Mouse (Mus musculus) cerebellum, adult 8-10 months (tissue): ENCODE data around the gene Ebf3.
A peak's percentile ranks its signal among the peaks of the same experiment; 100 is the strongest.

ENCODE experiments used
- DNase-seq: peaks from one replicate; pipeline ENCODE4 v3.0.0; 2022

The Ebf3 gene

DNA sequence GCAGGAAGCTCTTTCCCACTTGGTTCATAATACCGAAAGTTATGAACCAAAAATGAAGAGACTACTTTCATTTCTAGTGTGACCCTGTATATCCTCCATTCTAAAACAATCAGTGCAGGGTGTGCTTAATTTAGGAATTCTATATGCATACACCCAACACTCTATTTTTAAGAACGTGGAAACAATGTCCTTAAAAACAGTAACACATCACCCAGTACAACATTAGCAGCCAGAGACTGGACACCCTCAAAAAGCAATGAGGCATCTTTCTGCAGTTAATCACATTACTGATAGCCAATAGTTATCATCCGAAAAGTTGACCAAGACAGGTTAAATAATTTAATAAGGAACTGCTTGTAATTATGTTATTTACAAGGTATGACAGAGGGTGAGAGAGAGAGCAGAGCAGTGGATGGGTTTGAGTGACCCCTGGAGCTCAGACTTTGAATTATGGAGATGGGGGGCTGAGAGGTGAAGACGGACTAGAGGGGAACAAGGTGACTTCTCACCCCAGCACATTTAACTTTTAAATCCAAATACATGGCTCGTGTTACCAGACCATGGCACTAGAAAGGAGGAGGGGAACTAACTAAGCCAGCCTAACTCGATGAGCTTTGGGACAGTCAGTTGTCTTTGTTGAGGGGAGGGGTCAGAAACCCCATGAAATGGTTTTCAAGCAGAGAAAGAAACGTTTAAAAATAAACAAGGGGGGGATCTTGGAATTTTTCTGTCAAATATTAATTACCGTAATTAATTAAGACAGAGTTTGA is 2.7 kb downstream of the Ebf3 start:
- peak; percentile 6 for DNase-seq

DNA sequence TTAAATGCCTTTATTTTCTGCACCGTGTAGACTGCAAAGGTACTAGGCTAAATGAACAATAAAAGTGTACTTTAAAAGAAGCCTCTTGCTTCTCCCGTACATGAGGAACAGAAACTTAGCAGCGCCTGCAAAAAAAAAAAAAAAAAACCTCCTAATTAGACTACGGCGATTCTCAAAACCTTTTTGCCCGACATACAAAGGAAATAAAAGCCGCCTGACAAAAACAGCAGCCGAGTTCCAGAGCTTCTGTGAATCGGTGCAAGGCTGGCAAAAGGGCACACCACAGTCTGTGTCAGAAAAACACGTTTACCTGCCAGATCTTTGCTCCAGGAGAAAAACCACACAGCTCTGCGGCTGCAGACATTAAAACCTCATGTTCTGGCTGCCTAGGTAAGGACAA is 3.4 kb downstream of the Ebf3 start:
- DNase-seq, result no peak

DNA sequence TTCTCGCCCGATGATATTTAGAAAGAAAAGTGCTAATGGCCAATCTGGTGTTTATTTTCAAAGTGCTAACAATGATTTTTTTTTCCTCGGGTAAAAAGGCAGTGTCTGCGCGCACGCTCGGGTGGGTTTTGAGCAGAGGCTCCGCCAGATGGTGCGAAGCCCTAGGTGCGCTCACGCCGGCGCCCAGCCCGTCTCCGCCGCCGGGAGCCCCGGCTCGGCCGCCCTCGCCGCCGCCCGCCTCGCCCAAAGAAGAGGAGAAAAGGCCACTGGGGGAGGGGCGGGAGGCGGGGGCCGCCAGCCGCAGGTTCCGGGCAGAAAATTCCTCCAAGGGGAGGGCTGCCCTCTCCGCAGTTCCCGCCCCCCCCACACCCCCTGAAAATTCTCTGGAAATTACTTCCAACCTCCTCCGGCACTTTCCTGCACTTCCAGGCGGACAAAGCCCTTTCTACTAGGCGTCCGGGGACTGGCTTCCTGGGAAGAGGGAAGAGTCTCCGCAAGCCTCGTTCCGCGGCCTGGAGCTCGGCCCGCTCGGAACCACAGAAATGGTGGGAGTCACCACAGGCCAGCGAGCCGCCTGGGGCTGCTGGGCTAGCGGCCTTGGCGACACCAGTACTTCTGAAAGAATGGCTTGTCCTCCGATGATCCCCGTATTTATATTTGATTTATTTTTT is 4.0 kb downstream of the Ebf3 start:
- DNase-seq, result no peak

DNA sequence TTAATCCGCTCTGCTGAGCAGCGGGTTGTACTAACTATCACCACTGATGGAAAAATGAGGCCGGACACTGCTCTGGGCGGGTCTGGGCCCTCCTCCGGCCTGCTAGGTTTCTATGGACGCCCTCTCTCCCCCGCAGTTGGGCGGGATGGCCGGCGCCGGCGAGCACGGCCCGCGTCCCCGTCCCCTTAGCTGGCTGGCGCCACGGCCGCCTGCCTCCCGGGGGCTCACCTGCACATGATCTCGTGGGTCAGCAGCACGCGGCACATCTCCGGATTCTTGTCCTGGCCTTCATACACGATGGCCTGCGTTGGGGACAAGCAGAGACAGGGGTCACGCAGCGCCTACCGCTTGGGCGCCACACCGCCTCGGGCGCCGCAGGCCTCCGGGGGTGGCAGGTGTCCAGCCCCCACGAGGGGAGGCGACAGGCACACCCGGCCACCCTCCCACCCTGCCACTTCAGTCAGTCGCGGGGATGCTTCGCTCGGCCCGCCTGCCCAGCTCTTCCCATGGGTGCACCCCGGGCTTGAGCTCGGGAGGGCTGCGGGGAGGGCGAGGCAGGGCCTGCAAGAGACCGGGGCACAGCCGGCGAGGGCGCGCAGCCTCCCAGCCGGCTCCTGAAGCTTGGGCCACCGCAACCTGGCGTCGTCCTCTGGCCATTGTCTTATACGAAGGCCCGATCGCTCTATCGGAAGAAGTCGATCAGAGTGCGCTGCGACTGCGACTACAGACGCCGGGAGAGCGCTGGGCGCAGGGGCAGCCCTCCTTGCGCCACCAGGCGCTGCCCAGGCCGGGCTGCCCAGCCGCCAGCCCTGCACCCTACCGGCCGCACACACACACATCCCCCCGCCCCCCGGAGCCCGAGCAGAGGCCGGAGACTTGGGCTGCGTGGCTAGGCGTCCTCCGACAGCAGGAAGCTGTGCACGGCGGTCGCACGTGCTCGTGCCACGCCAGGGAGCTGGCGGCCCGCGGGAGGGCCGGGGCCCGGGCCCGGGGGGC is 4.9 kb downstream of the Ebf3 start:
- peak; percentile 4 for DNase-seq

DNA sequence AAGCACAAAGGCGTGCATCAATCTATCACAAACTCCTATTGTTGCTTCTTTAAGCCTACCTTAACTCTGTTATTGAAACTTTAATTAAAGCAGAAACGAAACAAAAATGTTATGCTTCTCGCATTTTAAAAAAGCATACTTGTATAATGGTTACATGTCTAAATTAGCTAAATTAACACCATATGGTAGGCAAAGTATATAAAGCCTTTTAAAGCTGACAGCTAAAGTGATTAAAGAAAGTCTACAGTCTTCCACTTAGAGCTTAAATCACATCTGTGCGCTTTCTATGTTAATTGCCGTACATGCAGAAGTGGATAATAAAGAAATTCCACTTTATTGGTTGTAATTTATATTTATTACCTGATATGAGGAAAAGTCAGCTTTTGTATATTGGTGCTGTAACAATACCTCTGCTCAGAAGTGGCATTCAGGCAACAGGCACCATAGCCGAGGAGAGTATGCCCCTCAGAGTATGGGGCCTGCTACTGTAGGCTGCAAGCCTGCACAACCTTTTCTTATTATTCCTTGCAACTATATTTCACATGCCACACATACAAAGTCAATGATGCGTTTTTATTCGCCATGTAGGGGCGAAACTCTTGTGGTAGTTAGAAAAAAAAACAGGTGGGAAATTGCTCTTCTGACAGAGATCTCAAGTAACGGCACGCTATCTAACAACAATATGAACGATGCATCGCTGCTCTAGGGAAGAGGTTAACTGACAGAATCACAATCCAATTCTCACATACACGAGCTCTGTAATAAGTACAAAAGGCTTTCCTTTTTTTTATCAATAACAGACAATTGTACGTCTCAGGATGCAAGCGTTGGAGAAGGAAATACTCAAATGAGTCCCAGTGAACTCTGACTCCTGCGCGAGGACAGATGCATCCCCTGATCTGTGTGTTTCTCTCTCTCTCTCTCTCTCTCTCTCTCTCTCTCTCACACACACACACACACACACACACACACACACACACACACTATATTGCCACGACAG is 5.9 kb downstream of the Ebf3 start:
- DNase-seq, result no peak

DNA sequence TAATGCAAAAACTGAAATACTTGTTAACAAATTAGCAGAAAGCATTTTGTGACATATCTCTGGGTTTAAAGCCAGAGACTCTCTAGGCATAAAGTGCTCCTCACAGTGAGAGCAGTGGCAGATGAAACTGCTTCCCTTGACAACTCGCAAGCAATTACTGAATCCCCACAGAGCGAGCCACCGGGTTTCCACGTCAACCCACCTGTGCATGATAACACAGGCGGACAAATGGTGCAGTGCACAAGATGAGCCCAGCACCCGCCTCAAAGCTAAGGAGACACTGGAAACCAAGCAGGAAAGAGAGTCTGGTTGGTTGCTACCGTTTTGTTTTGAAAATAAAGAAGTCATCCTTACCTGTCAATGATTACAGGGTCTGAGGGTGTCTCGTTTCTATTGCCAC is 7.1 kb downstream of the Ebf3 start:
- DNase-seq, result no peak

DNA sequence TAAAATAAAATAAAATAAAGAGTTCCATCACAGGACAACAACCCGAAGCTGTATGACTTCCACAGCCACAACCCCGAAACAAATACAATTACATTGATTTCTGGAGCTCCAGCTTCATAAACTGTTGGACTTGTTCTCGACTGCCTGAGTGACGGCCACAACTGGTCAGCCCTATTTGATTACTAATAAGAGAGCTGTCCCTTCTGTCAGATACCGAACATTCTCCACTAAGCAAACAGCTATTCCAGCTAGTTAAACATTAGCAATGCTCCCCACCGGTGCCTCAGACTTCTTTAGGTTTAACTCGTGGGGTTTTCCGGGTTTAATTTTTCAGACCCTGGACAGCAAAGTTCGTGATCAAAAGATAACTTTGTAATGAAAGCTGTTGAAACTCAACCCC is 8.1 kb downstream of the Ebf3 start:
- DNase-seq, result no peak

DNA sequence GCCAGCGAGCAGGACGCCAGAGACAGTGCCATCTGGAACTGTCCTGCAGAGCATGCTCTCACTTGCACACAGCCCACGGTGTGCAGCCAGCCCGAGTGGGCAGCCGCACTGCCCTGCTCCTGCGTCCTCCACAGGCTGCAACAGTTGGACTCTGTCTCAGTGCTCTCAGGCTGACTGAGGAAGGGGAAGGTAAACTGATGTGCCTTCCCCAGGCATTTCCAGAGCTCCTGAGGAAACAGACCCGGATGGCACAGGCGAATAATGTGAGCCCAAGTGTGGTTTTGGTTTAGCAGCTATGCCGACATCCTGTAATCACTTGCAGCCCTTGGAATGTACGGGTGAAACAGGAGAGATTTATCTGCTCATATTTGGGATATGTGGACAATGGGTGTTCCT is 10.5 kb downstream of the Ebf3 start:
- DNase-seq, result no peak

DNA sequence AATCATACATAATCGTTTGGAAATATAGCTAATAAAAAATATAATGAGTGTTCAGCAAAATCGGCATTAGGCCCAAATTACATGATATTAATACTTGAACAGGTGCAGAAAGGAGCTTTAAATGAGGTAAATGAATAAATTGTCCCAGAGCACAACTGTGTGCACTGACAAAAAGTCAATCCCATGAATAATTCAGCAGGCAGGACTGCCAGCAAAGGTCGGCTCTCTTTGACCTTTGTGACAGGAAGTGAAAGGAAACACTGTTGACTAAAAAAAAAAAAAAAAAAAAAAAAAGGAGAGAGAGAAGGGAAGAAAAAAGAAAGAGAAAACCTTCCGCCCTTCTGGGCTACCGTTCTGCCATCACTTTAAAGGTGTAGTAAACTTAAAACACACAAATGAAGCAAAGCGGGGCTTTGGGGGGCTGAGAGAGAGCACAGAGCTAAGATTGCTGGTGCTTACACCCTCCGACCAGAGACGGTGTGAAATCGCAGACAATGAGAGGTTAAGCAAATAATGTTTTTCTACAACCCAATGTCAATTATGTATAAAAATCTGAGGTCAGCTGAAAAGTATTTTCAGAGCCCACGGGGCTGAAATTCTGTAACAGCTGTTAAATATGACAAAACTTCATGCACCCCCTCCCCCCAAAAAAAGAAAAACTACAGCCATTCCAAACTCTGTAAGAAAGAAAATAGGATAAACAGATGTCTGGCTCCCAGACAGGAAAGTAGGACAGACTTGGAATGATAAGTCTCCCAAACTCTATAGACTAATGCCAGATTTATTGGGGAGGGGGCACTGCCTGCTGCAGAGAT is 11.1 kb downstream of the Ebf3 start:
- DNase-seq, result no peak

DNA sequence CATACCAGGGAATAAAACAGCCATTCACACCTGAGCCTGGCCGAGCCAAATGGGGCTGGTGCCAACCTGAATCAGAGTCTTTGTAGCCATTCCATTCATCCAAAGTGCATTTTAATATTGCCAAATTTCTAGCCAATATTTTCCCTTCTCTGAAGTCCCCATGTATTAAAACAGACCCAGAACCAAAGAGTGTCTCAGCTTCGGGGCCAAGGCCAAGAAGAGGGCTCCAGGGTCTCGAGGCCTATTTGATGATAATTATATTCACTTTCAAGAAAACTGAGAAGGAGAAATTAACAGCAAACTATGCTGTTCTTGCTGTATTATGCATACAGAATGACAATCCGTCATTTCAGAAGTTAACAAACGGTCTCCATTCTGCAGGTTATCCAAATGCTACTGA is 12.1 kb downstream of the Ebf3 start:
- DNase-seq, result no peak

DNA sequence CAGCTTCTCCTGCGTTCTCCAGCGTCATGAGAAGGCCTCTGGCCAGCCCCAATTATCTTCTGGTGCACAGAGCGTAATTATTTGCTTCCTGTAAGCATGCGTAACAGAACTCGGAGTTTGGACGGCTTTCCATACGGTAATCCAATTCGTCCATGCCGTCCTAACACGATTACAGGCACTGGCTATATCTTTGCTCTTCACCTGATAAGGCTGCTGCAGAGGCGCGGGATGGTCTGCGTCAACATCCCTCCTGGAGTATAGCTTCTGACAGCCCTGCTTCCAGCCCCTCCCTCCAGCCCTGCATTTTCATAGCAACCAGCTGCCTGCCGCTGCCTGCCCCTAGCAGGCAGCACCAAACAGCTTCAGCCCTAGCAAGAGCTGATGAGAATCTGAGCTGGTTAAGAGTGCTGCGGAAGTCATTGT is 12.9 kb downstream of the Ebf3 start:
- no peak for DNase-seq

DNA sequence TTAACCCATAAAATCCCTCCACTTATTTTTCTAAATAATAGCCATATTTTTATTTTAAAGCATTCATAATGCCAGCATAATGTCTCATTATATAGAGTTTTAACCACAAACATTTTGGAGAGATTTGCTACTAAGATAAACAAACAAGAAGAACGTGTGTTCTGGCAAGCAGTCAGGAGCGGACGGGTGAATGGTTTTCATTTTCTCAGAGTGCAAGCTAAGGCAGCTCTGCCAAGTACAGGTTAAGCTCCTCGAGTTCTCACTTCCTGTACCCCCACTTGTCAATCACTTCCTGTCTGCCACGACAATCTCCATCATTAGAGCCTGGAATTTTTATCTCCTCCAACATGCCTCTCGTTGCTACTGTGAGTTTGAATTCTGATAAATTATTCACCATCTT is 13.4 kb downstream of the Ebf3 start:
- no peak for DNase-seq

DNA sequence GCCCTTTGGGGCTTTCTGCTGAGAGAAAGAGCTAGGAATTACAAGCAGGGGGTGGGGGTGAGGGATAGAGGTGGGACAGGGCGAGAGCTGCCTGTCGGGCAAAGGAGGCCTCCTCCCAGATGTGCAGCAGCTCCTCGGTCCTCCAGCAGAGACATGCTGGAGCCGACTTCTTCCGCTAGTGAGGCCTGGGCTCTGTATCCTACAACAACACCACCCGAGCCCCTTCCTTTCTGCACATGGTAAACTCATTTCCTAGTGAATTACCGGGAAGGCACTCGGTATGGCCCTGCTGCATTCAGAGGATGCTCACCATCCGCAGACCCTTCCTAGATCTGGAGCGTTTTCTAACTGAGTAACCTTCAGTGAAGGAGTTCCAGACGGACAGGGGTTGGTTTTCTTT is 14.1 kb downstream of the Ebf3 start:
- DNase-seq, result no peak

DNA sequence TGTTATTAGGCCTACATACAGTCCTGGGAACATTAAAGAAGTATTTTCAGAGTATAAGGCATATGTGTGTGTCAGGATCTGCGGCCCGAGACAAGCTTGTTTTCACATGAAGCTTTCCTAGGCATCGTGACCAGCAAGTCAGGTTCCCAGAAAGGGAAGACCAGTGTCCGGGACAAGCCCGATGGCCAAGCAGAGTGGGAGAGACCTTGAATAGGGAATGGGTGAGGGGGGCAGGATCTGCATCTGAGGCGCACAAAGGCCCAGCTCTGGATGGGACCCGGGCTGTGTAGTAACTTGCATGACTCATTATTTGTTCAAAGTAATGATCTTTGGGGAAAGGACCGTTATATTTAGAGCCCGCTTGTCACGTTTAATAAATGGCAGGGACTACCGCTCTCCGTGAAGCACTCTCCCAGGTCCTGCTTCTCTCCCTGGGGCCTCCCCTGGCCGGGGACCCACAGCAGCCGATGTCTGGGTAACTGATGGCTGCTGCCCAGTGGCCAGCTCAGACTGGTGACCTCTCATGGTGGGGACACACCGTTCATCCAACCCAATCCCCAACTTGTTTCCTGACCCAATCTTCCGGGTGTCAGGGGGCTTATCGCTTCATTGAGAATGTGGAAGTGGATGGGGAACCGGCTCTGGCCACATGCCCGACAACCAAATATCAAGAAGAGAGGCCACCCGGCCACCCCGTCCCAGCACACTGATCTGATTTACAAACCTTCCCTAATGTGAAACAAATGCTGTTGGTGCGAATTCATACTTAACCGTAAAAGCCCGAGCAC is 16.5 kb downstream of the Ebf3 start:
- DNase-seq, result no peak

DNA sequence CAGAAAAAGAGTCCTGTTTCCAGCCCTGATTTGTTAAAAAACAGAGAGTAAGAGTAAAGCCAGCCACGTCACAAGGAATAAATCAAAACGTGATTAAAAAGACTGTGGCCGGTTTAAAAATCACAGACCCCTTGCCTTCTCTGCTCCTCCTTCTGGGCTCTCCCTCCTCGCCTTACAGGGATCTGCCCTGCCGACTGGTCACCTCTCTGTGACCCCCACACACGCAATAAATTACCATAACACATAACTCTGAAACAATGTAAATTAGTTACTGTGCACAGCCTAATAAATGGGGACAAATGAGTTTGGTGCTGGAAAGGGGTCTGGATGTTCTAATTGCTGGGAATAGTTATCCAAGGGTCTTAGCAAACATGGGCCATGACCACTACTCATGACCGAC is 17.1 kb downstream of the Ebf3 start:
- no peak for DNase-seq

DNA sequence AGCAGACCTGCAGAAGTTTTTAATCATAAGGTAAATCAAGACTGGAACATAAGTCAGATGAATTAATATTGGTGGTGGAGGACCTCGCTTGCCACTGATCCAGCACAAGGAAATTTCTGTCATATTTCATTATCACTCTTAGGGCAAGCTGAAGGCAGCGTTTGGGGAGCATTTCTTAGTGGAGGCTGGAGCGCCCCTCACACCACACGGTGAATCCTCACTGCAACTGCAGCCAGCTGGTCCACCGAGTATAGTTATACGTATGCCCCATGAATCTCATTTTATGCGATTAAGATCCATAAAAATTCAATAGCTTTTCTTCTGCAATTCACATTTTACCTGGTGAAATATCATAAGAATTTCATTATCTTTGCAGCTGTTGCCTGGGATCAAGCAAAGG is 18.6 kb downstream of the Ebf3 start:
- DNase-seq, result no peak

DNA sequence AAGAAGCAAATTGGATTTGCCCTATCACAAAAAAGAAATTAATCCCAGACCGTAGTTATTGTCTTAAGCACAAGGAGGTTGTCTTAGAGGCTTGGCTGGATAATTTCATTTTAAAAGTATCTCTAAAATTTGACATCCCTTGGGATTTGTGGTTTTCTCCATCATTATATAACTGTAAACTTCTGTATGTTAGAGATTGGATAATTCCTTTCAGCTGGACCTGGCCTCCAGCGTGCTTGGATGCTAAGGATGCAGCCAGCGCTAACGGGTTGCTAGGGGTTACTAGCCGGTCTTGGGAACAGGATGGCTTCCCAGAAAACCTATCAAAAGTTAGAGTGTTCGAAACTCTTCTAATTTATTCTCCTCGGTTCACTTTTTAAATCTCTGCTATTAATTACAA is 19.8 kb downstream of the Ebf3 start:
- DNase-seq, result no peak

DNA sequence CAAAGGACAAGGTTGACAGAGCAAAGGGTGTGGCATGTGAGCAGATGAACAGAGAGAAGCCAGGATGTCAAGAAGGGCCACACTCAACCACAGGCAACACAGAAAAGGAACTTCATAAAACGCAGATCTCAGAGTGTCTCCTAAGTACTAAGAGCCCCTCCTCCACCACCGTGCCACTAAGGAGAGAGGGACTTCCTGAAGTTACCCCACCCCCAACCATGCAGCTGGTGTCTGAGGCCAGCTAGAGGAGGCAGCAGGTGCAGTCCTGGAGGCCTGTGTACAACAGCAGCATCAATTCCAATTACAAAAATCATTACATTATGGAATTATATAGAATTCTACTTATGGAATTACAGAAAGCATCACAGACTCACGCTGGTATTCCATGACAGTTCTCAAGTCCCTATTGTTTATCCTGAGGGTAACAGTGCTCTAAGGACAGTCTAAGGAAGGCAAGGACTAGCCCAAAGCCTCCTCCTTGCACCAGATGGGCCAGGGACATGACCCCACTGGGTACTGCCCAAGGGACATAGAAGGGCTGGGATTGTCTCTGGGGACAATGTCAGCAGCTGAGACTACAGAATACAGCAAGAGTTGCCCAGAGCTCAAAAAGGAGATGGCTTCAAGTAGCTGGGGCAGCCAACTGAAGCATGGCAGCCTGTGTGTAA is 24.8 kb downstream of the Ebf3 start:
- no peak for DNase-seq

DNA sequence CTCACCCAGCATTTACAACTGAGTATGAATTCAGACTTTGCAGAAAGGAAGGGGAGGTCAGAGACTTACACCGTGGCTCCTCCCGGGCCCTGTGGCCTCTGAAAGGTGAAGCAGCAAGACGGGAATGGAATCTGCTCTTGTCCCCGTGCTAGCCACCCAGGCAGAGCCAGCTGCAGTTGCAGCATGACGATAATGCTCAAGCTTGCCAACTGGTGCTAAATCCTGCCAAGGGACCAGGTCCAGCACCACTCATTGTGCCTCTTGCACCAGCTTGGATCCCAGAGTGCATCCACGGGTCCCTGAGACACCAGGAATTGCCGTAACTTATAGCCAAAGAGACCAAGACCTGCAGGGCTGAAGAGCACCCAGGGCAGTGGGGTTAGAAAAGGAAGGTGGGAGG is 36.1 kb downstream of the Ebf3 start:
- no peak for DNase-seq

DNA sequence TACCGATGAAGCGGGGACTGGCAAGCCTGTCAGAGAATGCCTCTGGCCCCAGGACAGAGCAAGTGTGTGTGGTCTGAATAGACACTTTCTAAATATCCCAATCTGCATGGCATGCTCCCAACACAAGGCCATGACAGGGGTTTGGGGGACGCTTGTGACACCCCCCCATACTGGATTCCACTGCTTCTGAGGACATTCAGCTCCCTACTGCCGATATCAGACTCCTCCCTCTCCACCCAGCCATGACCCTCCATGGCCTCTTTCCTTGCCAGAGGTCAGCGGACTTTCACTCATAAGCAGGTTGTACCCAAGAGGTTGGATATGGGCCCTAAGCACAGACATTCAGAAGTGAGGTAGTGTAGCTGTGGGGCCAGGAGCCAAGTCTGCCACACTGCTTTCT is 36.5 kb downstream of the Ebf3 start:
- no peak for DNase-seq
